Mouse (Mus musculus) common myeloid progenitor, adult 5-6 weeks (primary cell): ENCODE measurements around the gene Rufy4. TPM values are rescaled to one million over a fixed set of nuclear protein-coding genes. Genes with fewer than 3 reads are reported as not detected.

Experiments used
- ATAC-seq: replicated peaks from 2 replicates; pipeline ENCODE4 v1.8.0; 2016; ENCODE audit warnings: low read depth, mild to moderate bottlenecking, moderate TSS enrichment, inconsistent platforms; ENCODE audit not compliant: poor library complexity, severe bottlenecking
- total RNA-seq: library from RNA; stranded (forward); fragments of 200-1000, 187-1606 nt; gene quantifications from 2 replicates; pipeline ENCODE4 v1.2.3, GENCODE M21; 2017

Gene Rufy4
- total RNA-seq, 1 experiment from 2014 or later: 3.8 TPM

DNA sequence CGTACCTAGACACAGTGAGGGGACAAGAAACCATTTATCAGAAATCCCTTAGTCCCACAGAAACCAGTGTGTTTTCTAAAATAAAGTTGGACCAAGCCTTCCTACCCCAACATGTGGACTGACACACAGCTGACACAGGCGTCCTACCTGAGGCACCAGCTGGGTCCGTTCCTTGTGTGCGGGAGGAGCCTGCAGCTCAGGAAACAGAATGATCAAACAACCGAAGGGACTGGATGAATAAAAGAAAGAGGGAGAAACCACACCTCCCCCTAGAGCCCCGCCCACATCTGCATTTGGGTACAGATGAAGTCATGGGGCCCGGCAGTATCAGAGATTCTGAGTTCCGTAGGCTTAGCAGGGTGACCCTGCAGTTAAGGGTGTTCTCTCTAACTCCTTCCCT lies 69.1 kb downstream of the Rufy4 start, which contains the start of gene Cxcr1:
Cxcr1 (minus strand) TSS at position 187 of the 400 bp plus-strand sequence.
- no peak for ATAC-seq

DNA sequence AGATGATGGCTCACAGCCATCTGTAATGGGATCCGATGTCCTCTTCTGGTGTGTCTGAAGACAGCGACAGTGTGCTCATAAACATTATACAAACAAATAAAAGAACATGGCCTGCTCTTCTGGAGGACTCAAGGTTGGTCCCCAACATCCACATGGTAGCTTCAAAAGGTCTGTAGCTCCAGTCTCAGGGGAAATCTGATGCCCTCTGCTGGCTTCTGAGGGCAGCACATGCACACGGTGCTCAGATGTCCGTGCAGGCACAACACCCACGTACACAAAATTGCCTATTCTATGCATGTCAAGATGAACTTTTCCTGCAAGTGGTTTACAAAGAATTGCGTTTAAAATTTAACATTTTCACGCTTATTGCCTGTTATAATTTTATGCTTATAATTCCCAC lies 70.6 kb downstream of the Rufy4 start:
- ATAC-seq: peak; percentile 86

DNA sequence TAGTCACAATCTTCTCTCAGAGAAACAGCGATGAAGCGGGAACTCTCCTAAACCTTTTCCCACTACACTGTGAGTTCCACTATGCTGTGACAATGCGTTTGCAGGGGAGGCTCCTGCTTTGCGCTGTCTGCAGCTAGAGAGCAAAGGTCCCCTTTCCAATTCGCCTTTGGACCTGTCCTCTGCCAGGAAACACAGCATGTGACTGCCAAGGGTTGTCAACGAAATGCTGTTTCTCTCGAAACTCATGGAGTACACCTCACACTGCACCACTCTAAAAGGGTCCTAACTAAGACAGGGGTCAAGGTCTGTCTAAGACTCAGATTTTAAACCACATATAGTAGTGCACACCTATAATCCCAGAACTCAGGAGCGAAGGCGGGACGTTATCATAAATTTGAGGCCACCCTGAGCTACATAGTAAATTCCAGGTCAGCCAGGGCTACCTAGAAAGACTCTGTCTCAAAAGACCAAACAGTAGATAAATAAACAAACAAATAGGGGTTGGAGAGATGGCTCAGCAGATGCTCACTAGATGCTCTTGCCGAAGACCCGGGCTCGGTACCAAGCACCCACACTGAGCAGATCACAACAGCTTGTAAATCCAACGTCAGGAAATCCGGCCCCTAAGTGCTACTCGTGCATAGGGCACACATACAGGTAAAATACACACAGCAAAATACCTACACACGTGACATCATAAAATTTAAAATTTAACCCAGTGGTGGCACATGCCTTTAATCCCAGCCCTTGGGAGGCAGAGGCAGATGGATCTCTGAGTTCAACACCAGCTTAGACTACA lies 71.5 kb downstream of the Rufy4 start:
- no peak for ATAC-seq

Other genes with a start within 250 kb of the Rufy4 start
- 15.4 and 39.4 TPM in 2 replicates for gene Tns1, start 1.1 kb upstream of the Rufy4 start, total RNA-seq
- 9.4 and 9.6 TPM in 2 replicates for gene Cxcr2, start 28.4 kb downstream of the Rufy4 start, total RNA-seq
- not detected in 2 replicates for gene Cxcr1, start 69.1 kb downstream of the Rufy4 start, total RNA-seq
- 298 and 302 TPM in 2 replicates for gene Arpc2, start 110.5 kb downstream of the Rufy4 start, total RNA-seq
- not detected in 2 replicates for gene Gpbar1, start 153.0 kb downstream of the Rufy4 start, total RNA-seq
- gene Aamp, start 159.2 kb downstream of the Rufy4 start, total RNA-seq: 84.2 and 100 TPM in 2 replicates
- gene Pnkd, start 159.4 kb downstream of the Rufy4 start, total RNA-seq: 11.6 and 17.2 TPM in 2 replicates
- gene Tmbim1, start 180.1 kb downstream of the Rufy4 start, total RNA-seq: 16.1 and 19.7 TPM in 2 replicates
- gene Catip, start 236.6 kb downstream of the Rufy4 start, total RNA-seq: not detected in 2 replicates
- gene Slc11a1, start 249.7 kb downstream of the Rufy4 start, total RNA-seq: 1.2 and 2.1 TPM in 2 replicates